Mouse (Mus musculus): ENCODE data around the gene Ube2h.

Gene Ube2h

DNA sequence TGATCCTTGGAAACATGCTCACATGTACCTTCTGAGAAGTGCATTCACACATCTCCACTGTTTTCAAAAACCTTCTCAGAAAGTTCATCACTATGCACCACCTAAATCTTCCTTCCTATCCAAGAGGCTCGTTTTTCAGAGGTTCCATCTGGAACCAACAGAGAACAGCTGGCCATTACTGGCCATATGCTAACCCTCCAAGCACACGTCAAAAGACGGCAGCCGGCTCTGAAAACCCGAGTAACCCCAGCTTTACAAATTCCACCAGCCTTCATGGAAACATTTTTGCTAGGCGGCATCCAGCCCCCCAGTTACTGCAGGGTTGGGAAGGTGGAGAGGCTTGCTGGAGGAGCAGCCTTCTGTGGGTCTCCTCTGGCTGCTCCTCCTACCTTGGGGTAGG, 122.3 kb downstream of the Ube2h start:
- no peak for DNase-seq

DNA sequence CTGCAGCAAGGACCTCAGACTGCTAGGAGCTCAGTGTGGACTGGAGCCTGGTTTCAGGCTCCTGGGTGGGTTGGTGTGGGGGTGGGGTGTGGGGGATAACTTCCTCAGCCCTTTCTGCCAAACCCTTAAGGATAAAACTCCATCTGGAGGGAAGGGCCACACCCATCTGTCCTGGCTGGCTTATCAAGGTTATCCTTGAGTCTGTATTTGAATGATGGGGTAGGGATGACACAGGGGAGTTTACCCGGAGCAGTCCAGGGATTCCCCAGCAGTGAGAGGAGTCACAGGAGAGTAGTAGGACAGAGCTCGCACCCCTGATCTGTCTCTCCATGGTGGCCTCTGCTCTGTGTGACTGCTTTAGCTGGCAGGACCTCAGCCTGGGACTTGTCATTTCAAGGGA, 124.0 kb downstream of the Ube2h start:
- DNase-seq: no peak

DNA sequence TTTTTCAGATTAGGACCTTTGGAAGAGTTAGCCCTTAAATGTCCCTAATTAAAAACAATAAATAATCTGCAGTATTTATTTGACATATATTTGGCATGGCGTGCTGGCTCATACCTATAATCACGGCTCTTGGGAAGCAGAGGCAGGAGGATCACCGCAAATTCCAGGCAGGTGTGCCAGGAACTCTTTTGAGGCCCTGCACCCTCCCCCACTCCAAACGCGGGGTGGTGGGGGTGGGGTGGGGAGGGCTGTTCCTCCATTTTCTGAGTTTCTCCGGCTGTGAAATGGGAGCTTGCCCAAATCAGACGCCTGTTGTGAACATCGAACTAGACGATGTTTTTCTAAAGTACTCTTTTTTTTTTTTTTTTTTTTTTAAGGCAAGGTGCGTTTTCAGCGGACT, 125.3 kb downstream of the Ube2h start:
- DNase-seq: no peak

DNA sequence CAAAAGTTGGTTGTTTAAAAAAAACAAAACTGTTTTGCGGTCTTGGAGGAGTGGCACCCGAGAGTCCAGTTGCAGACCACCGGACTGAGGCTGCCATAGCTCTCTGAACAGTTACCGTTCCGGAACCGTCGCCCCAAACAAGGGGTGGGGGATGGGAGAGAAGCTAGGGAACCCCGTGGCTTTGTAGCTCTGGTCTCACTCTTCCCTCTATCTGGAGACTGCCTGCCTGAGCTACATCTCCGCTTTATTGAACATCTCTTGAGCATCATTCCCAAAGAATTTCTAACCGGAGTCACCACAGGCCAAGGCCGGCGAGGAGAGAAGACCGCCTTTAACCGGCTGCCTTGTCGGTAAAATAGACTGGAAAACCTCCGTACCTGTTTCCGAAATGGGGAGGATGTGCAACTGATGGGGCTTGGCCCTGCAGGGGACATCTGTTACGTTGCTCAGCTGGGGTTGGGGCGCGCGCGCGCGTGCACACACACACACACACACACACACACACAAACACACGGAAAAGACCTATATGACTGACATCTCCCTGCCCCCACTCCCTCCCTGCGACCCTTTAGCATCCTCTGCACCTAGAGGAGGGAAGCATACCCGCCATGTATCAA, 126.2 kb downstream of the Ube2h start:
- DNase-seq: no peak

DNA sequence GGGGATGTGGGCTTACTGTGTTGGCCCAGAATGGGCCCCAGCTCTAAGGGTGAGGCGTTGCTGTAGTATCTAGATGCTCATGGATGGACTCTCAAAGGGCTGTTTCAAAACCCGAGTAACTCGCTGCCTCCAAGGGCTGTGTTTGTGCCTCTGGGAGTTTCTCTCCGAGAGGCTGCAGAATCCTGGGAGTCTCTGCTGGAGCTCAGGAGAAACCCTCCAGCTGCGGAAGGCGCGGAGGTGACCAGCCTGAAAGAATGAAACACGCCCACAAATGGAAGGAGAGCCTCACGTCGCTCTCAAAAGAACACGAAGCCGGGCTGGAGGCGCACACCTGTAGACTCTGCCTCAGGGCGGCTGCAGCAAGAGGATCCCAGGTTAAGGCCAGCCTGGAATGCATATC, 127.0 kb downstream of the Ube2h start:
- DNase-seq: no peak

DNA sequence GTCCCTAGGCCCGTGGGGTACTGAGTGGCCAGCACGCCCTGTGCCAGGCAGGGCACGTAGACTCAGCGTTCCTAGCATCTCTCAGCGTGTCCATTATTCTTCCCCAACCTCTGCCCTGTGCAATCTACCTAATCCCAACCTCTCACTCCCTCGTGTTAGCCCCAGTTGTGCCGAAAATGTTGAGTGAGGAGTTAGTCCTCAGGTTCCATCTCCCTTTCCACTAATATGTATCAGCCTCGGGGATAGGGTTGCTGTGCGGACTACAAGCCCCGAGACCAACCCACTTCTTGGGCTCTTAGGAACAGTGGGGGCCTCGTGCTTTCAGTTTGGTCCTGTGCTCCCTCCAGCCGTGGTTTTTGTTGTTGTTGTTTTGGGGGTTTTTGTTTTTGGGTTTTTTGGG, 127.8 kb downstream of the Ube2h start:
- no peak for DNase-seq

DNA sequence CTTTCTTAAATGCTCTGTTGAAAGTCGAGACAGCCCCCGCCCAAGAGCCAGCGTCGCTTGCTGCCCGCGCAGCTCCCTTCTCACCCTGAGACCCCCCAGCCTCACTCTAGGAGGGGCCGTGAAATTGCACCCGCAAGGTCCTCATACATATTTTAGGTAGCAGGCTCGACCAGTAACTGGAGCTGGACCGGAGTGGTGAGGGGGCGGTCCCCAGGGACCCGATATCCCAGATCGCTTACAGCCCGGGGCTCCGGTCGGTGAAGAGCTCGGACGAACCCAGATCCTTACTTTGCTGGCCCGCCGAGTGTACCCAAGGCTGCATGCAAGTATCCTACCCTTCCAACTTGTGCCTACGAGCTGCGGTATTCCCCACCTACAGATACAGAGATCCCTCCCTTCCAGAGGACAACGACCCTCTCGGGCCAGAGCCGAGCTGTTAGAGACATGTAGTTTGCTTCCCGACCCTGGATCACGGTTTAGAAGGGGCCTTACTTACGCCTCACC, 128.4 kb downstream of the Ube2h start:
- no peak for DNase-seq

DNA sequence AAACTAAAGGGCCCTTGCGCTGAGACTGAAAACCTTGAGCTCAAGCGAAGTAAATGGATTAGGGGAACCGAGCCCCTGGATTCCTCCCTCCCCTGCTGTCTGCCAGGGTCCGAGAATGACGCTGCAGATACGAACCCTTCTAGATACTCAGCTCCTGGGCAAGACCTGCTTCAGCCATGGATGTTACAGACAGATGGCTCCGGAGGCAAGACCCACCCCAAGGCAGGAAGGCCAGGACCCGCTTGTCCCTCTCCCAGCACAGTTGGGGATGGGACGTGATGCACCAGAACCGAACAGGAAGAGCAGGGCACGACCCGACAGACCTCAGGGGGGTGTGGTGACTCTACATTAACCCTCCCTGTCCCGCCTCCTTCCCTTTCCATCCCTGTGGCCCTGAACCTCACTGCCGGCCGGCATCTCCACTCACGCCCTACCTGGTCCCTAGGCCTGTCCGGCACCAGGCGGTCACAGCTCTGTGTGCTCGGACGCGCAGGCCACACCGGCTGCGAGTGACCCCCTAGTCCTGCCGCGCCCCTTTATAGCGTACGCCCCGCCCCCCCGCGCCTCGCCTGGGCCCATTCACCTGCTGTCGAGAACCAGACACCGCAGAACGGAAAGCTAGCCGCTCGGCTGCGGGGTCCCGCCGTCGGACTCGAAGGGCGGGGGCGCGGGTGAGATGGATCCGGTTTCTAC, 129.0 kb downstream of the Ube2h start:
- no peak for DNase-seq

DNA sequence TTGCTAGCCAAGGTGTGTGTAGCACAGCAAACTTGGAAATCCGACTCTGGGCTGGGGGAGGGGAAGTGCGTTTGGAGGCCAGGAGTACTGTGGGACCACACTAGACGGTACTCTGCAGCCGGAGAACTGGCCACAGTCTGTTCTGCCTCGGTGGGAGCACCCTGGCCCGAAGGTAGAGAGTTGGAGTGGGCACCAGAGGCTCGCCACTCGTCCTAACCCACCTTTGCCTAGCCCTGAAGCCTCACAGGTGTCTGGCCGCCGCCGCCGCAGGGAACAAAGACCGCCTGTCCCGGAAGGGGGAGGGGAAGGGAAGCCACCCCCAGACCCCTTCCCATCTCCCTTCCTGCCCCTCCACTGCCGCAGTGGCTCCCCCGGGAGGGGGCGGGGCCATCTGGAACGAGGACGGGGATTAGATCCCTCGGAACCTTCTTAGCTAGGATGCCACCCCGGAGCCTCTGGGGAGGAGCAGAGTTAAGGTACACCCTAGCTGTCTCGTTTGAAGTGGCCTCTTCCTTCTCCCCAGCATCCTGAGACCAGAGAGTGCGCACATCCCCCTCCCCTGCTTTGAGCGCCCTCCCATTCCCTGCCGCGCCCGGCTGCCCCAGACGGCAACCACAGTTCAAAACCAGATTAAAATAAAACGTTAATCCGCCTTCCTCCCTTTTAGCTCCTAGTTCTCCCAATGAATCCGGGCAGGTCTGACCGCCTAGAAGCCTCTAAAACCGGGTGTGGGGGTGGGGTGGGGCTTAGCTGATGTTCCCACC, 129.7 kb downstream of the Ube2h start:
- DNase-seq: no peak

DNA sequence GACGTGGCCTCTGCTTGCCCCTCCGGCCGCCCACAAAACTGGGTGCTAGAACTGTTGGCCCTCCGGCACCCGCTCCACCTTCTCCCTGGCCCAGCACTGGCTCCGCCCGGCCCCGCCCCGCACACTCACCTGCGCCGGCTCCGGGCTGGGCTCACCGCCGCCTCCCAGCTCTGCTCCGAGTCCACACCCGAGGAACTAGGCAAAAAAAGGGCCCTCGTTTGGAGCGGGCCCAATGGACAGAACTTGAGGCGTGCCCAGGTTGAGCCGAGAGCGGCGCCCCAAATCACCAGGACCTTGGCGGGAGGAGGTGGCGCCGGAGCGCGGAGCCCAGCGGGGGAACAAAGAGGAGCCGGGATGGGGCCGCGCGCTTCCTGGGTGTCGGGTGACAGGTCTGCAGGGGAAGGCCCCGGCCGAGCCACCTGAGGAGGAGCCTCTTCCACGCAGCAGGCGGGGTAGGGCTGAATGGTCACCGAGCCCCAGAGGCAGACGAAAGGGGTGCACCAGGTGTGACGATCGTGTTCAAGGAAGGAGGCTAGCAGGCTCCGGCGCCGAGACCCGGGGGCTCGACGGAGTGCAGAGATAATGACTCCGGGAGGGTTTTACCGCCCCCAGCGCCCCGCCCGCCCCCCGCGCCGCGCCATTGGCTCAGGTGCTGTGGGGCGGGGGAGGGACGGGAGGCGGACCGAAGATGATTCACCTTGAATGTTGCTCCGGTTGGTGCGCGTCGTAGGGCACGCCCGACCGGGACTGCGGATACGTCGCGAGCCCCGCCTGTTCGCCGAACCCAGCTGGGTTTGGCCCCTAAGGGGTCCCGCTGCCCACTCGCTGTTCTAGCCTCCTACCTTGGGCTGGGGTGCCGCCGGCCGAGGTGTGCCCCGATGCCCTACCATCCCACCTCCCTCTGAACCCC, 130.5 kb downstream of the Ube2h start:
- DNase-seq: no peak

DNA sequence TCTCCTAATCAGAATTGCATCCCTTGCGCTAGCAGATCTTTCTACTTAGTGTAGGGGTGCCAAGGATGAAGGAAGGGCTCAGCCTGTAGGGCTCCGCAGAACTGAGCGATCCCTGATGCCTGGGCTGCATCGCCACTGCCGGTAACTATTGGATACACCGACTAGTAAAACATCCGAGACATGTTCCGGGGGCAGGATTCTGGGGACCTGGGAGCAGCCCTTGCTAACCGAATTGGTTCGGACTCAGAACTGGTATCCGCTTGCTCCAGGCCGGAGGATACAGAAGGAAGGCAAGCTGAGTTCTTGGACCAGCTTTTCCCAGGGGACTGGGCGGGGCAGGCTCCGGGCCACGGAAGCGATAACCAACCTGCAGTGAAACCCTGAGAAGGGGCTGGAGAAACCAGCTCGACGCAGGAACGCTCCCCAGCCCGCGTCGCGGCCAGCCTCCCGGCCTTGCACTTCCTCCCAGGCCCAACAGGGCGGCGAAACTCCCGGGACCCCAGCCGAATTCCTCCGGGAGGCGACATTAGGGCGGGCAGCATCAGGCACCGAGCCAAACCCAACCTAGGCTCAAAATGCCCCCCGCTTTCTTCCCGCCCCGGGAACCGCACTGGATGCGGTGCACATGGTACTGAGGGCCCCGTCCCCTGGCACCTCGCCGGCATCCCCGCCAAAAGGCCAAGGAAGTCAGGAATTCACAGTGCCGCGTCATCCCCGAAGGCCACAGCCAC, 131.4 kb downstream of the Ube2h start:
- no peak for DNase-seq

DNA sequence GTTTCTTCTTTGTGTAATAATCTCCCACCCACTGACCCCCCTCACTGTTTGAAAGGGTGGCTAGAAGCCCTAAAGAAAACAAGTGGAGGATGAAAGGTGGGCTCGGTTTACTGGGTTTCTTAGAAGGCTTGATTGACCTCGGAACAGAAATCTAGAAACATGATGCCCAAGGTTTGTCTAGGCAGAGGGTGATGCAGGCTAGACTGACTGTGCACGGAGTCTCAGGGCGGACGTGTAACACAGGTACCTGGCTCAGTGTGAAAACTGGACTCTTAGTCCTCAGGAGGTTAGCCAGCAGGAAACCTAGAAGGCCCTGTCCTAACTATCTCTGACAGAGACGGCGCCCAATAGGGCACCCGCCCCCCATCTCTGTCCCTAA, 131.9 kb downstream of the Ube2h start:
- DNase-seq: no peak

DNA sequence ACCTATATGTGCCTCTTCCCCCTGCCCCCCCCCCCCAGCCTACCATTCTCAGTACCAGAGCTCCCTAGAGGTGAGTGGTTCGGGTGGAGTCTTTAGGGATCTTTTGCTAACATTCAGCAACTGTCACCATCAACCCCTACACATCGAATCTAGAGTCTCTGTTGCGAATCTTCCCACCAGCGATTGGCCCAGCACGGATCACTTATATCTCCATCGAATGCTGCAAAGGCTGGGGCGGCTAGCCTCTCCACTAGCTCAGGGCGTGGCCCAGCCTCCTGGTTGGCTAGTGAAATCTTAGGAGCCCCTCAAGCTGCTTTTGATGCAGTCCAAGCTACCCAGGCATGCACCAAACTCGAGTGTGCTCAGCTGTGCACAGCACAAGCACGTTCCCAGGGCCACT, 132.4 kb downstream of the Ube2h start:
- no peak for DNase-seq

DNA sequence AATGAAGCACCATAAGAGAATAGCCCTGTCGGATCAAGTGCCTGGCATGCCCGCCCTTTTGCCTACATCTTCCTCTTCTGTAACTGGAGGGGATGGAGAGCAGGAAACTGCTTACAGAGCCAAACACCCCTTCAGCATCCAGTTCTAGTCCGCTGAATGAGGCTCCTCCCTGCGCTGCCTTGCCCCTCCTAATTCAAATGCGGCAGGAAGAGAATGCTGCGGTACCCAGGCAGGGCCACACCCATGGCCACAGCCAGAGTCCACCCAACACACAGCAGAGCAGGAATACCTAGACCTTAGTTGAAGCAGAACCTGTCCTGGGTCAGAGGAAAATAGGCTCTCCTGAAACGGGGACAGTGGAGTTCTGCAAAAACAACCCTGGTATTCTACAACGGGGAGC, 133.1 kb downstream of the Ube2h start:
- no peak for DNase-seq

DNA sequence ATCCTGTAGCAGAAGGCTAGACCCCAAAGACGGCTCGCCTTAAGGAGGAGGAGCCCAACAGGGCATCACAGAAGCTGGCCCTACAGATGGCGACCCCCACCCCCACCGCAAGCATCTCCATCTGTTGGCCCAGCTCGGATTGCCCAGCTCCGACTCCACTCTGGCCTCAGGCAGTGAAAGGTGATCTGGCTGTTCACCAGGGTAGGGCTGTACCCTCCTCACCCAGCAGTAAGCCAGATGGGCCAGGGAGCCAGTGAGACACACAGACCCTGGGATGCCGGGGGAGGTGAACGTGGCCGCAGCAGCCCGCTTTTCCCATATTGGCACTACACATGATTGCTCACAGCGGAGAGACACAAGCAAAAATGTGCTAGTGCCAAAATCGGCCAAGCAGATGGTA, 135.2 kb downstream of the Ube2h start:
- no peak for DNase-seq

DNA sequence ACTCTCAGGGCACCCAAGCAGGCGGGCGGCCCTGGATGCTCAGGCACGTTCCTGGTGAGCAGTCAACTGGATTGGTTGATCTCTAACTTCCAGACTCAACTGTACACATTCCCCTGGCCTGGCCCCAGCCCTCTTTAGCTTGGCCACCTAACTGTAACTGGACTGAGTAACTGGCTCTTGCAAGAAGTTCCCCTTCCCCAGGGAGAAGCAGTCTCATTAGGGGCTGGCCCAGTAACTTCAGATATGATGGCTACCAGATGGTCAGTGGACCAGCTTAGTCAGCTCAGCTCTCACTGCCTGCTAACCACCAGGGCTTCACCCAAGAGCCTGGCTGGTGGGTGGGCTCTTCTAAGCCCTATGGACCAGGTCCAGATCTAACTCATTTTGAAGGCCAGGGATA, 136.1 kb downstream of the Ube2h start:
- DNase-seq: no peak

DNA sequence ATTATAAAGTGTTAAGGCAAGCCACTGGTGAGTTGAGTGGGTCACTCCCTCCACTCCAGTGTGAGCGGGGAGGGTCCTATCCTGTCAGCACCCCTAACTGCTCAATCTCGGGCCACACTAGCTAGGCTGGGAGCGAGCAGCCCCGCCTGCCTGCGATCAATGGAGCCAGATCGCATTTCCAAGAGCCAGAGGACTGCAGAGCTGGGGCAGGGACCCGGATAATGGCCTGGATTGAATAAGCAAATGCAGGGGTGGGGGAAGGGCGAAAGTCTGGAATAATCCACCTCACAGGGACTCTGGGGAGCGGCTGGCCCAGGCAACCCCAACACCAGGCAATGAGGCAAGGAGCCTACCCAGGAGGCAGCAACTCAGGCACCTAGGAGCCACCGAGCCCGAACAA, 137.1 kb downstream of the Ube2h start:
- no peak for DNase-seq

DNA sequence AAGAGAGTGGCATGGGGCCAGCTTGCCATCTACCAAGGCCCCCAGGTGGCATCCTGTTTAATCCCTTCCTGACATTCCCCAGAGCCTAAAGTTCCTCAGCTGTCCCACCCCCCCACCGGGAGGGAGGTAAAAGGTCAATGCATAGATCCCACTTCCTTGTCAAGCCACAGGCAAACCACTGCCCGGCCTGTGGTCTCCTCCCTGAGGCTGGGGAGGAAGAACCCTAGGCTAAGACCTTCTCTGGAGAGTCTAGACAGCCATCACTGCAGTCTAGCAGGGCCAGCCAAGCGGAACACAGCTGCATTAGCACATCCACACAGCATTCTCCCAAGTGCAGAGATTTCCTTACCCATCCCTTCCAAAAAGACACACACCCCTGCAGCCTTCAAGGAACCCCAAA, 138.0 kb downstream of the Ube2h start:
- no peak for DNase-seq

DNA sequence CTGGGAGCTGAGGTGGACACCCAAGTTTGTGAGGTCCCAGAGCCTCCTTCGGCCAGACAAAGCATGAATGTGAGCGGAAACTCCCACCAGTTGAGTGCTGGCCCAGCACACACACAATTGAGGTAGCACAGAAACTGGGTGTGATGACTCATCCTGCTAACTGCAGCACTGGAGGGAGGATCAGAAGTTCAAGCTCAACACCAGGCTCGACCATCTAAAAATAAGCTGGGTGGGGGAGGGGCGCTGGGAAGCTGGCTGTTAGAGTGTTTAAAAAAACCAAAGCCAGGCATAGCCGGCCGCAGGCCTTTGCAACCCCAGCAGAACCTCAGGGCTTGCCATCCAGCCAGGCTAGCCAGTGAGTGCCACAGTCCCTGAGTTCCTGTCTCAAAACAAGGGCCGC, 142.2 kb downstream of the Ube2h start:
- DNase-seq: no peak

DNA sequence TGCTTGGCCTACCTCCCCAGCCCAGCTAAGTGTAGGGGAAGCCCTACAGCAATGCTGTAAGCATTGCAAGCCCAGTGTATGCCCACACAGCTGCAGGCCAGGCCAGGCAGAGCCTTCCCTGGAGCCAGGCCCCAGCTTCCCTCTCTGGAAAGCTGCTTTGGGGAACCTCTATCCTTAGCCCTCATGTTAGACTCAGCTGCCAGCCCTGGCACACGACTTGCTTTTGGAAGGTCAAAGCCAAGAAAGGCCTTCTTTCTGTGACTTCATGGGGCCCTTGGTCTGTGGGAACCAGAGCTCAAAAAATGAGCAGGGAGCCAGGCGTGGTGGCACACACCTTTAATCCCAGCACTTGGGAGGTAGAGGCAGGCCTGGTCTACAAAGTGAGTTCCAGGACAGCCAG, 142.7 kb downstream of the Ube2h start:
- no peak for DNase-seq
